7 mouse cellular contexts compared by ENCODE assay signal in genomic region chr3:82364988-82365387, GRCm38 (mm10). TPM values are rescaled to one million over a fixed set of nuclear protein-coding genes. Genes with fewer than 3 reads are reported as not detected.
DNase-seq lines count a peak whose midpoint lies in the region; ATAC-seq and TF ChIP-seq lines count a peak whose summit lies in the region.

No protein-coding gene starts in this region.

- TF ChIP-seq CTCF in lung, adult 2 months (IDR thresholded peaks at IDR 0.05; ENCODE audit: insufficient read depth, low read length): peak; percentile 88
- peak; percentile 95 for TF ChIP-seq CTCF in Patski (IDR thresholded peaks at IDR 0.05)
- TF ChIP-seq CTCF in liver, postnatal 0 days (IDR thresholded peaks at IDR 0.05; ENCODE audit: low read depth): peak; percentile 85
- peak; percentile 96 for TF ChIP-seq CTCF in stomach, postnatal 0 days (IDR thresholded peaks at IDR 0.05; ENCODE audit: low read depth)

- DNase-seq in lung, adult 2 months: no peak
- DNase-seq in lung, postnatal 14 days: no peak
- DNase-seq in Patski (ENCODE audit: low read depth, low spot score): no peak
- DNase-seq in embryonic facial prominence, embryonic 10.5 days (ENCODE audit: low spot score): peak; percentile 29
- no peak for DNase-seq in liver, postnatal 0 days
- no peak for DNase-seq in stomach, postnatal 0 days (ENCODE audit: low spot score)
- no peak for DNase-seq in gastrocnemius, postnatal 25 days

- peaks cover 22% of the 10 kb centered on the region for H3K36me3 ChIP-seq in embryonic facial prominence, embryonic 10.5 days (replicated peaks)
- no peaks in the 10 kb centered on the region for H3K36me3 ChIP-seq in liver, postnatal 0 days (replicated peaks; ENCODE audit: insufficient read depth, low read length)
- H3K36me3 ChIP-seq in stomach, postnatal 0 days (ENCODE audit: control insufficient read depth, insufficient read depth, low read length): no peaks in the 10 kb centered on the region

- no peak overlapping the region for H3K4me2 ChIP-seq in liver, postnatal 0 days (ENCODE audit: low read depth, low read length)
- H3K4me2 ChIP-seq in stomach, postnatal 0 days (replicated peaks; ENCODE audit: low read depth): no peak overlapping the region

- H3K9me3 ChIP-seq in embryonic facial prominence, embryonic 10.5 days: no peaks in the 10 kb centered on the region
- no peaks in the 10 kb centered on the region for H3K9me3 ChIP-seq in liver, postnatal 0 days (ENCODE audit: low read length)
- no peaks in the 10 kb centered on the region for H3K9me3 ChIP-seq in stomach, postnatal 0 days (ENCODE audit: control insufficient read depth, low read length)

- CTCF ChIA-PET in Patski (lab: Charles Lee): interaction anchor here (1.0 to 2.7 kb wide), 17 partner anchors 10 to 501 kb away, joined by 3 to 15 read pairs (median 5); no protein-coding TSS in a partner anchor

- peak; percentile 91 for ATAC-seq in Patski
- no peak for ATAC-seq in liver, postnatal 0 days
- ATAC-seq in stomach, postnatal 0 days (ENCODE audit: low FRiP score, low TSS enrichment): no peak

- 22% methylated on average over 4 of the region's 4 CpGs for WGBS in lung, adult 2 months
- WGBS in embryonic facial prominence, embryonic 10.5 days: 45% methylated on average over 4 of the region's 4 CpGs
- WGBS in liver, postnatal 0 days (ENCODE audit: insufficient replicate concordance): 33% methylated on average over 4 of the region's 4 CpGs
- 25% methylated on average over 4 of the region's 4 CpGs for WGBS in stomach, postnatal 0 days

- in situ Hi-C loops in Patski (cut with MboI; ENCODE audit: low pct_unique_long_range_greater_than_20kb): loop anchor here (5.0 to 25.0 kb wide), 3 partner anchors 360 to 697 kb away; partner anchors contain the start of gene Plrg1

- TF ChIP-seq POLR2A in lung, adult 2 months (IDR thresholded peaks at IDR 0.05; ENCODE audit: borderline replicate concordance, extremely low read depth, low read depth, low read length): no peak

- no peak overlapping the region for H3K9ac ChIP-seq in liver, postnatal 0 days (replicated peaks)
- no peak overlapping the region for H3K9ac ChIP-seq in stomach, postnatal 0 days (ENCODE audit: low read length)

- no peaks in the 10 kb centered on the region for H3K4me1 ChIP-seq in lung, adult 2 months (ENCODE audit: control insufficient read depth, insufficient read depth, low read length)
- 0 out of 2 replicates have a peak, but pooled peaks cover 3% of the 10 kb centered on the region for H3K4me1 ChIP-seq in embryonic facial prominence, embryonic 10.5 days
- no peaks in the 10 kb centered on the region for H3K4me1 ChIP-seq in liver, postnatal 0 days (ENCODE audit: insufficient read depth)
- no peaks in the 10 kb centered on the region for H3K4me1 ChIP-seq in stomach, postnatal 0 days (replicated peaks; ENCODE audit: control insufficient read depth, insufficient read depth)

- H3K27ac ChIP-seq in embryonic facial prominence, embryonic 10.5 days (replicated peaks): no peak overlapping the region
- no peak overlapping the region for H3K27ac ChIP-seq in liver, postnatal 0 days (ENCODE audit: low read depth)
- H3K27ac ChIP-seq in stomach, postnatal 0 days (replicated peaks): 0 out of 2 replicates have a peak overlapping the region, but pooled peaks have one; percentile 1

- no peaks in the 10 kb centered on the region for H3K27me3 ChIP-seq in Patski
- no peaks in the 10 kb centered on the region for H3K27me3 ChIP-seq in embryonic facial prominence, embryonic 10.5 days (replicated peaks; ENCODE audit: low read depth, poor library complexity, severe bottlenecking)
- H3K27me3 ChIP-seq in liver, postnatal 0 days (ENCODE audit: insufficient read depth, low read length): no peaks in the 10 kb centered on the region
- H3K27me3 ChIP-seq in stomach, postnatal 0 days (ENCODE audit: control insufficient read depth, insufficient read depth, low read length): no peaks in the 10 kb centered on the region

- no peak overlapping the region for H3K4me3 ChIP-seq in lung, adult 2 months (replicated peaks; ENCODE audit: extremely low read depth, low read depth, low read length)
- H3K4me3 ChIP-seq in embryonic facial prominence, embryonic 10.5 days: no peak overlapping the region
- H3K4me3 ChIP-seq in liver, postnatal 0 days (ENCODE audit: low read depth, low read length): no peak overlapping the region
- H3K4me3 ChIP-seq in stomach, postnatal 0 days (ENCODE audit: low read depth, low read length): no peak overlapping the region

- no peak for TF ChIP-seq EP300 in liver, postnatal 0 days (IDR thresholded peaks at IDR 0.05; ENCODE audit: low read depth)
- TF ChIP-seq EP300 in stomach, postnatal 0 days (optimal IDR thresholded peaks at IDR 0.05): no peak

- POLR2A ChIA-PET in Patski (lab: Charles Lee): no interaction called here

RNA-seq across cellular contexts. Expression of gene Map9, which starts 7.1 kb away (rescaled TPM):
- 0.84 and 1.3 TPM in 2 replicates for polyA plus RNA-seq in lung, adult 2 months (2012; rRNA removed)
- polyA plus RNA-seq in Patski (2021): 9.6 TPM
- 7.1 and 8.5 TPM in 2 replicates for polyA plus RNA-seq in embryonic facial prominence, embryonic 10.5 days (2016; fragmentation: Nextera tagmentation; extraction: Ambion mirVana)
- polyA plus RNA-seq in liver, postnatal 0 days (2015; fragmentation: Nextera tagmentation; extraction: Ambion mirVana): 0.05 and 0.18 TPM in 2 replicates
- 4.7 and 5.5 TPM in 2 replicates for polyA plus RNA-seq in stomach, postnatal 0 days (2015; fragmentation: Nextera tagmentation; extraction: Ambion mirVana)
- 1 to 10 TPM; 1.9 to 2.2 TPM for total RNA-seq in gastrocnemius, postnatal 25 days (2021)
